Mouse (Mus musculus) bone marrow, adult 2 months (tissue): ENCODE data around the gene Styk1.

Experiments
- CTCF ChIP-seq: fragments of 200-500 bp; IDR thresholded peaks from 2 replicates; pipeline ENCODE4 v1.5.1; 2011; ENCODE audit warnings: low read length, control low read depth; ENCODE audit not compliant: control insufficient read depth, insufficient read depth
- POLR2A ChIP-seq: fragments of 200-500 bp; IDR thresholded peaks from 2 replicates; pipeline ENCODE4 v1.6.1; 2011; ENCODE audit warnings: low read depth, mild to moderate bottlenecking, control low read depth, low read length, borderline replicate concordance; ENCODE audit not compliant: control insufficient read depth

- TF ChIP-seq CTCF (no peak), POLR2A (no peak)
Observed at GRCm38 (mm10) chr6:131262778-131263177, 90.6 kb downstream of the Styk1 start.
